Mouse (Mus musculus) T-helper 2 cell (primary cell): ENCODE measurements around the gene Musk.
"Not testable (repeated sequence)": the region's sequence is repeated elsewhere in the genome, so short reads cannot be mapped to it uniquely, and the experiment has no call there.

Experiments
- in situ Hi-C: fragments of 300-600 bp; cut with MboI, MseI; formaldehyde crosslinking; loops from one replicate; pipeline ENCODE4 v1.15.1; 2025; ENCODE audit warnings: high pct_unique_total_duplicates

The Musk gene

GRCm38 (mm10) chr4:58285687-58286086 is at the start of gene Musk:
Musk (plus strand) TSS chr4:58285960.
- in situ Hi-C loops: no loop called here

- in situ Hi-C loops: no loop called here
These were observed 45.3 kb upstream of the Musk start for GRCm38 (mm10) chr4:58240416-58240815.

GRCm38 (mm10) chr4:58245544-58245943 is 40.2 kb upstream of the Musk start:
- in situ Hi-C loops: no loop called here

GRCm38 (mm10) chr4:58252381-58252780 is 33.4 kb upstream of the Musk start:
- in situ Hi-C loops: no loop called here

GRCm38 (mm10) chr4:58253410-58253809 is 32.4 kb upstream of the Musk start:
- in situ Hi-C loops: no loop called here

- in situ Hi-C loops: not testable (repeated sequence)
These were observed 25.0 kb upstream of the Musk start for GRCm38 (mm10) chr4:58260767-58261166.

- in situ Hi-C loops: loop anchor here (5.0 kb wide), 1 partner anchor 59 kb away; the partner anchor contains the start of gene Svep1
These were observed 19.5 kb upstream of the Musk start for GRCm38 (mm10) chr4:58266294-58266693.

- in situ Hi-C loops: loop anchor here (5.0 kb wide), 1 partner anchor 62 kb away; the partner anchor contains the start of gene Svep1
These were observed 16.7 kb upstream of the Musk start for GRCm38 (mm10) chr4:58268897-58269542.

GRCm38 (mm10) chr4:58269961-58270360 is 15.8 kb upstream of the Musk start:
- in situ Hi-C loops: loop anchor here (5.0 kb wide), 1 partner anchor 63 kb away; the partner anchor contains the start of gene Svep1

- in situ Hi-C loops: no loop called here
These were observed 14.8 kb upstream of the Musk start for GRCm38 (mm10) chr4:58270956-58271355.

- in situ Hi-C loops: no loop called here
These were observed 14.1 kb upstream of the Musk start for GRCm38 (mm10) chr4:58271504-58272162.

GRCm38 (mm10) chr4:58275261-58275895 is 10.4 kb upstream of the Musk start:
- in situ Hi-C loops: no loop called here

- in situ Hi-C loops: no loop called here
These were observed 7.4 kb upstream of the Musk start for GRCm38 (mm10) chr4:58278368-58278767.

- in situ Hi-C loops: no loop called here
These were observed 5.6 kb upstream of the Musk start for GRCm38 (mm10) chr4:58280121-58280520.

GRCm38 (mm10) chr4:58286368-58287090 is 769 bp downstream of the Musk start:
- in situ Hi-C loops: no loop called here

GRCm38 (mm10) chr4:58288753-58289152 is 3.0 kb downstream of the Musk start:
- in situ Hi-C loops: no loop called here

- in situ Hi-C loops: no loop called here
These were observed 6.1 kb downstream of the Musk start for GRCm38 (mm10) chr4:58291828-58292227.

GRCm38 (mm10) chr4:58293099-58293498 is 7.3 kb downstream of the Musk start:
- in situ Hi-C loops: no loop called here

GRCm38 (mm10) chr4:58303862-58304261 is 18.1 kb downstream of the Musk start:
- in situ Hi-C loops: no loop called here

- in situ Hi-C loops: no loop called here
These were observed 18.8 kb downstream of the Musk start for GRCm38 (mm10) chr4:58304564-58304963.

- in situ Hi-C loops: no loop called here
These were observed 21.7 kb downstream of the Musk start for GRCm38 (mm10) chr4:58307421-58307820.

- in situ Hi-C loops: no loop called here
These were observed 27.6 kb downstream of the Musk start for GRCm38 (mm10) chr4:58313344-58313743.
